Mouse (Mus musculus): ENCODE results near the gene Lrrc8a. TPM values are rescaled to one million over a fixed set of nuclear protein-coding genes. Genes with fewer than 3 reads are reported as not detected.
A peak's percentile ranks its signal among the peaks of the same experiment; 100 is the strongest.

Lrrc8a gene
- polyA plus RNA-seq, 1 experiment from 2014 or later, result 43.9 TPM

GRCm38 (mm10) chr2:30256616-30257350 lies 19.3 kb downstream of the Lrrc8a start:
- no peak overlapping the region for H3K4me2 ChIP-seq
- no peak overlapping the region for H3K27ac ChIP-seq (ENCODE audit: low read depth)
- peaks cover 73% of the 10 kb centered on the region for H3K36me3 ChIP-seq (ENCODE audit: insufficient read depth)
- H3K4me3 ChIP-seq (ENCODE audit: low read depth, low read length), result no peak overlapping the region
- no peak for TF ChIP-seq CTCF (IDR thresholded peaks at IDR 0.05; ENCODE audit: low read depth)
- ATAC-seq (ENCODE audit: insufficient read depth) (no peak), DNase-seq (no peak)
- no peak overlapping the region for H3K9ac ChIP-seq
- no peaks in the 10 kb centered on the region for H3K4me1 ChIP-seq (ENCODE audit: insufficient read depth)
- no peaks in the 10 kb centered on the region for H3K27me3 ChIP-seq (ENCODE audit: insufficient read depth, low read length)
- H3K9me3 ChIP-seq (ENCODE audit: low read depth, low read length), result no peaks in the 10 kb centered on the region
- WGBS, result 95% methylated on average over 30 of the region's 30 CpGs

DNA sequence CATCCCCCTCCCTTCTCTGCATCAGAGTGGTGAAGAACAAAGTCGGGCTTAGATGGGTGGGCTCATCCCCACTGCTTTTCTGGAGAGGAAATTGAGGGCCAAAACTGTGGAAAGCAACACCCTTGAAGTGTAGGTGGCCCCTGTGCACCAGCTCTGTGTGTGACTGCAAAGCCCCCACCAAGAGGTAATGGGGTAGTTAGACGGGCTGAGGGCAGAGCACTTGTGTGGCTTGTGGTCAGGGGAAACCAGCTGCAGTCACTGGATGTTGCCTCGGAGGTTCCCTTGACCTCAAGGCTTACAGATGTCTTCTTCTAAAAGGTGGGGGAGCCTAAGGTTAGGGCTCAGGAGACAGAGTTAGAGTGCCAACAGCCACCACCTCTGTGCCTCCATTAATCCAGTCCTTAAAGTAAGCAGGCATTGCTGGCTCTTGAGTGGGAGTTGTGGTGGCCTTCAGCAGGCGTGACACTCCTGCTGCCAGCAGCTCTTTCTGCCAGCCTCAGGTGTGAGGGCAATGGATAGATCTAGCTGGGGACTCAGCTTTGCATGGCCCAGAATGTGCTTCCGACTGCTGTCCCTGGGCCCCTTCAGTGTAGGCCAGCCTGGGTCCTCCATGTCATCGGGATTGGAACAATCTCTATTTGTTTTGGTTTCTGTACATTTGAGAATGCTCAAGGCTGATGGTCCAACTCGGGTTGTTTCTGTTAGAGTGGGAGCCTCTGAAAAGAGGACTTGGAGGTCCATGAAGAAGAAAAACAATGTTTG lies 20.4 kb downstream of the Lrrc8a start:
- DNase-seq, result no peak
- no peak for ATAC-seq (ENCODE audit: insufficient read depth)
- H3K9me3 ChIP-seq (ENCODE audit: low read depth, low read length), result no peaks in the 10 kb centered on the region
- no peak overlapping the region for H3K9ac ChIP-seq
- TF ChIP-seq CTCF (IDR thresholded peaks at IDR 0.05; ENCODE audit: low read depth), result no peak
- no peak overlapping the region for H3K4me2 ChIP-seq
- H3K27ac ChIP-seq (ENCODE audit: low read depth), result no peak overlapping the region
- WGBS, result 82% methylated on average over 7 of the region's 7 CpGs
- H3K36me3 ChIP-seq (ENCODE audit: insufficient read depth), result peaks cover 75% of the 10 kb centered on the region
- H3K4me1 ChIP-seq (ENCODE audit: insufficient read depth), result no peaks in the 10 kb centered on the region
- no peaks in the 10 kb centered on the region for H3K27me3 ChIP-seq (ENCODE audit: insufficient read depth, low read length)
- no peak overlapping the region for H3K4me3 ChIP-seq (ENCODE audit: low read depth, low read length)

DNA sequence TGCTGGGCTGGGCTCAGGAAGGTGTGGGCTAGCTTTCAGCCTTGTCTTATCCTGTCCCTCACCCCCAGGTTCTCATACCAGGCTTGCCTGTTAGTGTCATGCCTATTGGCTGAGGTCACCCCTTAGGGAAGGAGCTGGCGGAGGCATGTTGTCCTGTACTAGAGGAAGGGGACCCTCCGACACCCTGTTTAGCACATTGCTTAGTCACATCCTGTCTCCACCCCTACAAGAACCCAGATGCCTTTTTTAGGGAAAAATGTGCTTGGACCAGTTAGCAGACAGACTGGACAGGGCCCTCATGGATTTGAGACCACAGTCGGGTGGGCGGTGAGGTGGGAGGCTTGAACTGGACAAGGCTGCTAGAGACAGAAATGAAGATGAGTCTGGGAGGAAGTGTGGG lies 21.1 kb downstream of the Lrrc8a start:
- Histone ChIP-seq H3K9ac (no peak overlapping the region; the same call in 1 of the 2 replicates), H3K4me2 (no peak overlapping the region), H3K9me3 (ENCODE audit: low read depth, low read length) (no peaks in the 10 kb centered on the region), H3K4me3 (ENCODE audit: low read depth, low read length) (no peak overlapping the region), H3K36me3 (ENCODE audit: insufficient read depth) (peaks cover 82% of the 10 kb centered on the region), H3K27me3 (ENCODE audit: insufficient read depth, low read length) (no peaks in the 10 kb centered on the region), H3K4me1 (ENCODE audit: insufficient read depth) (no peaks in the 10 kb centered on the region), H3K27ac (ENCODE audit: low read depth) (peak overlapping the region; percentile 42; the same call in 1 of the 2 replicates)
- DNase-seq, result peak; percentile 18
- WGBS, result 67% methylated on average over 4 of the region's 4 CpGs
- no peak for TF ChIP-seq CTCF (IDR thresholded peaks at IDR 0.05; ENCODE audit: low read depth)
- no peak; the same call in 1 of the 2 replicates for ATAC-seq (ENCODE audit: insufficient read depth)

- Histone ChIP-seq H3K4me1 (ENCODE audit: insufficient read depth) (no peaks in the 10 kb centered on the region), H3K9me3 (ENCODE audit: low read depth, low read length) (no peaks in the 10 kb centered on the region), H3K9ac (no peak overlapping the region; the same call in 1 of the 2 replicates), H3K4me3 (ENCODE audit: low read depth, low read length) (no peak overlapping the region), H3K4me2 (no peak overlapping the region), H3K27me3 (ENCODE audit: insufficient read depth, low read length) (no peaks in the 10 kb centered on the region), H3K36me3 (ENCODE audit: insufficient read depth) (peaks cover 90% of the 10 kb centered on the region), H3K27ac (ENCODE audit: low read depth) (peak overlapping the region; percentile 42; the same call in 1 of the 2 replicates)
- WGBS, result 81% methylated on average over 15 of the region's 15 CpGs
- DNase-seq (no peak), ATAC-seq (ENCODE audit: insufficient read depth) (no peak)
- TF ChIP-seq CTCF (IDR thresholded peaks at IDR 0.05; ENCODE audit: low read depth), result no peak
Measured at GRCm38 (mm10) chr2:30259131-30260064, 21.9 kb downstream of the Lrrc8a start.

- 84% methylated on average over 4 of the region's 4 CpGs for WGBS
- no peak overlapping the region for H3K4me3 ChIP-seq (ENCODE audit: low read depth, low read length)
- H3K27ac ChIP-seq (ENCODE audit: low read depth), result no peak overlapping the region
- ATAC-seq (ENCODE audit: insufficient read depth) (no peak), DNase-seq (no peak)
- H3K36me3 ChIP-seq (ENCODE audit: insufficient read depth), result peaks cover 82% of the 10 kb centered on the region
- TF ChIP-seq CTCF (IDR thresholded peaks at IDR 0.05; ENCODE audit: low read depth), result 0 out of 2 replicates have a peak, but pooled peaks have one; percentile 13
- no peak overlapping the region for H3K9ac ChIP-seq
- no peaks in the 10 kb centered on the region for H3K9me3 ChIP-seq (ENCODE audit: low read depth, low read length)
- H3K4me1 ChIP-seq (ENCODE audit: insufficient read depth), result peaks cover 11% of the 10 kb centered on the region; the same call in 1 of the 2 replicates
- H3K4me2 ChIP-seq, result no peak overlapping the region
- H3K27me3 ChIP-seq (ENCODE audit: insufficient read depth, low read length), result no peaks in the 10 kb centered on the region
Measured at GRCm38 (mm10) chr2:30261064-30261736, 23.7 kb downstream of the Lrrc8a start.

Measured in lung, embryonic 14.5 days (tissue).